Mouse (Mus musculus): ENCODE results near the gene Phactr3.

GRCm38 (mm10) chr2:178121375-178121688 is 2.6 kb downstream of the Phactr3 start:
- TF ChIP-seq POLR2A (IDR thresholded peaks at IDR 0.05; ENCODE audit: borderline replicate concordance, extremely low read depth, low read depth, low read length), result no peak
- no peak for TF ChIP-seq CTCF (IDR thresholded peaks at IDR 0.05; ENCODE audit: insufficient read depth, low read length)

Measured in lung, adult 2 months (tissue).